Mouse (Mus musculus): ENCODE results near the gene Zfp526. TPM values are rescaled to one million over a fixed set of nuclear protein-coding genes. Genes with fewer than 3 reads are reported as not detected.

Gene Zfp526
- polyA plus RNA-seq, 1 experiment from 2014 or later = 2.7 TPM

DNA sequence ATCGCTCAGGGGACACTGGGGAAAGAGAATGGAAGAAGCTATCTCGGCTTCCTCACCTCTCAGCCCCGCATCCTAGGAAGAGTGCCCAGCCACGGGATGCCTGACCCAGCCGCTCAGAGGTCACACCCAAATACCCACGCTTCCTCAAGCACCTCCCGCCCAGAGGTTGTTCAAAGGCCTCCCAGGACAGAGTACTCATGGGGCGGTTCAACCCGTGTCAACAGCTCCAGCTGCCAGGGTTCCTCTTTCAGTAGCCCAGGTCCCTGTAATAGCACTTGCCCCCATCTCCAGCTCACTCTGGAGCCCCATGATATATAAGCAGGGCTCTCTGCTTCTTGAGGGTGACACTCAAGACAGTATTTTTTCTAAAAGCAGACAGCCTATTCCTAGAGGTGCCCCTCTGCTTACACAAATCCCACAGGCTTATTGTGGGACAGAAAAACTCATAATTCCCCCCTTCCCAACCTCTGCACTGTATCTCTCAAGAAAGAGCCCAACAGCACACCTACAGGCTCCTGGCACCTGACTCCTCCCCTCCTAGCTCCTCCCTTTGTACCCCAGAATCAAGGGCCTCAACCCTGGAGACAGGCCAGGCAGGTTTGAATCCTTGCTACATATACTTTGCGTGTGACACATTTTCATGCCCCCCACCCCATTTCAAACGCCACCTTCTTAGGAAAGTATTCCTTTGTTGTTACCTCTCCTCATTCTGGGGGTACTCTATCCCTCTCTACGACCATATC is 3.4 kb upstream of the Zfp526 start:
- no peaks in the 10 kb centered on the region for H3K27me3 ChIP-seq
- H3K9me3 ChIP-seq = no peaks in the 10 kb centered on the region
- H3K27ac ChIP-seq = 0 out of 2 replicates have a peak overlapping the region, but pooled peaks have one; percentile 84
- no peak for ATAC-seq (ENCODE audit: insufficient number of reproducible peaks, low FRiP score, low TSS enrichment, low read depth)
- H3K4me2 ChIP-seq = peak overlapping the region; percentile 92; the same call in 1 of the 2 replicates
- peak overlapping the region; percentile 59 for H3K4me3 ChIP-seq
- H3K9ac ChIP-seq = no peak overlapping the region
- H3K4me1 ChIP-seq = peaks cover 41% of the 10 kb centered on the region
- WGBS = 64% methylated on average over 12 of the region's 12 CpGs
- H3K36me3 ChIP-seq = peaks cover 7% of the 10 kb centered on the region

DNA sequence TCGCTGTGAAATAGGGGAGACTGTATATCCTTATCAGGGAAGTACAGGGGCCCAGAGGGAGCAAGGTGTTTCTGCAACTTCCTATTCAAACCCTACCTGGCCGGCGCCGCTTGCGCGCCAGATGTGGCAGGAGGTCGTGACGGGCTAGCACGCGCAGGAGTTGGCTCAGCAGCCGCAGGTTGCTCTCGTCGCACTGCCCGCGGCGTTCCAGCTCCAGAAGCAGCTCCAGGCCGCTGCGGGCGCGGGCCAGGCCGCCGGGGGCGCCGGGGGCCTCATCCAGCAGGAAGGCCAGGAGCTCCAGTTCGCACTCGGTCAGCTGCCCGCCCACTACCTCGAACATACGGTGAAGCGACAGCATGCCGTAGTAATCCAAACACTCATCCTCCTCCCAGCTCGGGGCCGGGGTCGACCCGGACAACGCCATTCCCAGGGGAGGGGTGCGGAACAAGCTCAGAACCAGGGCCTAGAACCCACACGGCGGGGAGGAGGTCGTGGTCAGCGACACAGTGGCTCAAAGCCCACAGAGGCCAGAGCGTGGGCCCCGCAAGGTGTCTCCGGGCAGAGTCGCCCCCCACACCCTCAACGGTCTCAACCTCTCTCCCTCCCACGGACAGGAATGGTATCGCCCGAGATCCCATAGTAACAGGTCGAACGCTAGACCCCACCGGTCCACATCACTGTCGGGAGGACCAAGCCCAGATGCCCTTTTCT is 2.4 kb upstream of the Zfp526 start:
- no peak for ATAC-seq (ENCODE audit: insufficient number of reproducible peaks, low FRiP score, low TSS enrichment, low read depth)
- under 1% methylated on average over 52 of the region's 53 CpGs for WGBS
- H3K4me3 ChIP-seq = peak overlapping the region; percentile 59
- peak overlapping the region; percentile 66 for H3K9ac ChIP-seq
- peak overlapping the region; percentile 84 for H3K27ac ChIP-seq
- peaks cover 15% of the 10 kb centered on the region for H3K36me3 ChIP-seq
- H3K4me2 ChIP-seq = peak overlapping the region; percentile 92
- no peaks in the 10 kb centered on the region for H3K27me3 ChIP-seq
- no peaks in the 10 kb centered on the region for H3K9me3 ChIP-seq
- peaks cover 41% of the 10 kb centered on the region for H3K4me1 ChIP-seq

DNA sequence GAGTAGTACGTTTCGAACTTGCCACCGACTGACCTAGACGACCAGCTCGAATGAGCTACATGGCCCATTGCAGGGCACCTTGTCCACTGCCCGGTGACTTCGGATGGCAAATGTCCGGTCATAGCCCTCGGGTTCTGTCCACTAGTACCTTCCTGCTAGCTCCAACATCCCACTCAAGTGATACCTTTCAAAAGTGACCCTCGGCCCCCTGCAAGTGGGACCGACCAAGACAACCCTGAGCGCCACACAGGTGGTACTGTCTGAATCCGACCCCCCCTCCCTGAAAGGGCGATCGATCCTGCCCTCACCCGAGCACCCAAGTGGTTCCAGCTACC is 1.8 kb upstream of the Zfp526 start:
- peak overlapping the region; percentile 59 for H3K4me3 ChIP-seq

DNA sequence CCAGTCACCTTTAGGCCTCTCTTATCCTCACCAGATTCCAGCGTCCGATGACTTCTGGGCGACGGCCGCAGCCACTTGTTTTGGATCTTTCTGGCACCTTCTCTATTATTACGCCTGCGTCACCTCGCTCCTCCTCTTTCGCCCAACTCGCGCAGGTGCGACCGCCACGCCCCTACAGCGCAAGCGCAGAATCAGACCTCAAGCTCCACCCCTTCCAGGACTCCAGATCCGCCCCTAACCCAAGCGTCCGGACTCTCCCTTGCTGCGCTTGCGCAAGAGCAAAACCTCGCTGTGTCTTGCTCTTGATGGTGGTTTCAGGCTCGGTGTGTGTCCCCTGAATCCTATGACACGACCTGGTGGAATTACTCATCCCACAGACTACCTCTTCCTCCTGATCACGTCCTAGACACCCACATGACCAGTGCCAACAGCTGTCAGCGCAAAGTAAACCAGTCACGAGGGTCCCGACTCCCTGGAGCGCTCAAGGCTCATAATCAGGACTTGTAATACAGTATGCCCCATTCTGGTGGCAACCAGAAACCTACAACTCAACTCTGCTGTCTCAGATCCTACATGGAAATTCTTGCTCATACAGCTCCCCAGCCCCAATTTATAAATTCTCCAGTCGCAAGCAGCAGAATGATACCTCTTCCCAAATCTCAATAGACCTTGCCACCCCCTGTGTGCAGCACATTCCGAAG is 1.3 kb upstream of the Zfp526 start:
- peak overlapping the region; percentile 95 for H3K27ac ChIP-seq
- peaks cover 21% of the 10 kb centered on the region for H3K36me3 ChIP-seq
- H3K9me3 ChIP-seq = no peaks in the 10 kb centered on the region
- peak overlapping the region; percentile 59 for H3K4me3 ChIP-seq
- H3K4me2 ChIP-seq = peak overlapping the region; percentile 92
- peaks cover 41% of the 10 kb centered on the region for H3K4me1 ChIP-seq
- ATAC-seq (ENCODE audit: insufficient number of reproducible peaks, low FRiP score, low TSS enrichment, low read depth) = peak; percentile 67
- 2% methylated on average over 31 of the region's 31 CpGs for WGBS
- H3K9ac ChIP-seq = peak overlapping the region; percentile 66
- H3K27me3 ChIP-seq = no peaks in the 10 kb centered on the region

More for the DNA sequence above, 1.8 kb upstream of the Zfp526 start:
- WGBS = under 1% methylated on average over 16 of the region's 16 CpGs
- Histone ChIP-seq H3K4me2 (peak overlapping the region; percentile 92), H3K9me3 (no peaks in the 10 kb centered on the region), H3K27ac (peak overlapping the region; percentile 84), H3K27me3 (no peaks in the 10 kb centered on the region), H3K9ac (peak overlapping the region; percentile 66), H3K36me3 (peaks cover 16% of the 10 kb centered on the region), H3K4me1 (peaks cover 41% of the 10 kb centered on the region)
- peak; percentile 3; the same call in 1 of the 2 replicates for ATAC-seq (ENCODE audit: insufficient number of reproducible peaks, low FRiP score, low TSS enrichment, low read depth)

DNA sequence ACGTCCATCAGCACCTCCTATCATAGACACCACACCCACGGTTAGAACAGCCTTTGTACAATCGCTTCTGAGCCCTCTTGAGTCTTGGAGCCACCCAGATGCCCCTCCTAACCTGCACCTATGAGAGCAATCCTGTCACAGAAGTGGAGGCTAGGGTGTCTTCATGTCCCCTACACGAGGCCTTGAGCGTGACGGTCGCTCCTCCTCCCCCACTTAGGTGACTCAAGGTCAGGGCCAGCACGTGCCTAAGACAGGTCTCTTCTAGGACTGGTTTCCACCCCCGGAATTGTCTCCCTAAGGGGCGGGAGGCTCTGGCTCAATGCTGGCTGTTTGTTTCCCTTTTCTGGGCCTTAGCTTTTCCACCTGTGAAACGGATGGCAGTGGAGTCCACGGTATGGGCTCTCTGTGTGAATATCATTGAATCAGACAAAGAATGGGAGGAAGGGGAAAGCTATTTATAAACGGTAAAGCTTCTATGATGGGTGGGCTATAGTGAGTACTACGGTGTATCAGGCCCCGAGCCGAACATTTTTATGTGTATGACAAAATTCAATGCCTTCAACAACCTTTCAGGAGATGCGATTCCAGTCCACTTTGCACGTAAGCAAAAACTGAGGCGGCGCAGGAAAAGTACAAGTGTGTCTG is 646 bp upstream of the Zfp526 start, which contains the start of gene Dedd2:
Dedd2 (minus strand) TSS at position 159 of the 645 bp plus-strand sequence.
- Histone ChIP-seq H3K9me3 (no peaks in the 10 kb centered on the region), H3K36me3 (peaks cover 28% of the 10 kb centered on the region), H3K4me1 (peaks cover 41% of the 10 kb centered on the region), H3K27me3 (no peaks in the 10 kb centered on the region), H3K4me3 (peak within 1 kb of the TSS; percentile 59), H3K9ac (peak within 1 kb of the TSS; percentile 75), H3K4me2 (peak within 1 kb of the TSS; percentile 92), H3K27ac (peak within 1 kb of the TSS; percentile 95)
- no peak for ATAC-seq (ENCODE audit: insufficient number of reproducible peaks, low FRiP score, low TSS enrichment, low read depth)
- WGBS = 6% methylated on average over 20 of the region's 20 CpGs

DNA sequence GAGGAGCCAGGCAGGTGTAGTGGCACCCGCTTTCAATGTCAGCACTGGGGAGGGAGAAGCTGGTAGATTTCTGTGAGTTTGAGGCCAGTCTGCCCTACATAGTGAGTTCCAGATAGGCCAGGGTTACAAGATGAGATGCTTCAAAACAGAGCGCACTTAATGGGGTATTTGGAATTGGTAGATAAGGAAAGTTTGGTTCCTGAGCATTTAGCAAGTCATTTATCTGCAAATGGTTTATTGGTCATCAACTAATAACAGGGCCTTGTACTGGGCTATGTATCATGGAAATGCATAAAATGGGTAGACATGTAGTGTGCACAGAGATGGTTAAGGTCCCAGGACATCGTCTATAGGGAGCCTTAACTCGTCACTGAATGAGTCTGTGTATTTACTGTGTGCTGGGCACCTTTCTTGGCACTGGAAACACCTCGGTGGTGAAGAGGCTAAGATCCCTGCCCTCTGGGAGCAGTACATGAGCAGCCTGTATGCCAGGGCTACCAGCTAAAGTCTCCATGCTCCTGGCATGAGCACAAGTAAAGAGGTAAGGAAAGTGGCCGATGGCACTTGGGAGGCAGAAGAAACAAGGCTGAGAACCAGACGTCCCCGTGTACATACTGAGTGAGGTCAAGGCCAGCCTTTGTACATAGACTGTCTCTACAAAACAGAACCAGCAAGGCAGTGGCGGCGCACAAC is 1.2 kb downstream of the Zfp526 start:
- no peaks in the 10 kb centered on the region for H3K27me3 ChIP-seq
- peak overlapping the region; percentile 95; the same call in 1 of the 2 replicates for H3K27ac ChIP-seq
- H3K9me3 ChIP-seq = no peaks in the 10 kb centered on the region
- WGBS = 88% methylated on average over 10 of the region's 10 CpGs
- no peak for ATAC-seq (ENCODE audit: insufficient number of reproducible peaks, low FRiP score, low TSS enrichment, low read depth)
- H3K4me3 ChIP-seq = peak overlapping the region; percentile 59
- H3K9ac ChIP-seq = peak overlapping the region; percentile 75
- H3K4me1 ChIP-seq = peaks cover 40% of the 10 kb centered on the region
- peaks cover 44% of the 10 kb centered on the region for H3K36me3 ChIP-seq
- H3K4me2 ChIP-seq = peak overlapping the region; percentile 92

DNA sequence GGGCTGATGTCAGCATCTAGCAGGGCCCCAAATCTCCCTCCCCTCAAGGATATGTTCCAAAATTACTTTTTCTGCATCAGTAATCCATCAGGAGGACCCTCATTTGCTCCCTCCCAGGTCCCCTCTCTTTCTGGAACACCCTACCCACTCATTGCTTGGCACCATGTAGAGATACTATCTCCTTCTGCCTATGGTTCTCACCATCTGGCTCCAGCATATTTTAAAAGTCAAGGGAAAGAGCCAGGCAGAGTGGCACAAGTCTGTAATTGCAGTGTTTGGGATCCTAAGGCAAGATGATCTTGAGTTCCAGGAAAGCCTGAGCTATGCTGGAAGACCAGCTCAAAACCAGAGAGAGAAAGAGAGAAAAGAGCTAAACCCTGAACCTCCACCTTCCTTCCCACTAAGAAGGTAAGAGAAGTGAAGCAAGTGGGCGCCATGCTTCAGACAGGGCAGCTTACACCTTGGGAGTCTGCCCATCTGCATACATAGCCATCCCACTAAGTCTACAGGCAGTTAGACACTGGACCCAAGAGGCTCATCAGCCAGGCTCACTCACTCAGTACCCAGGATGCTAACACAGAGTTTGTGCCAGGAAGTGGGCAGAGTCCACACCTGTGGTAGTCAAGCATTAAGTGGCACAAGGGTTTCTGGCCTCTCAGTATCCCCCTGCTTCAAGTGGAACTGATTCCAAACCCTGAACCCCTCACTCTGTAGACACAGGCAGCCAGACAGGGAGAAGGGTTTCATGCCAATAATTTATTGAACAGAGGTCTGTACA is 6.5 kb downstream of the Zfp526 start:
- Histone ChIP-seq H3K27me3 (no peaks in the 10 kb centered on the region), H3K36me3 (peaks cover 95% of the 10 kb centered on the region), H3K4me3 (no peak overlapping the region), H3K9ac (no peak overlapping the region), H3K27ac (no peak overlapping the region), H3K9me3 (no peaks in the 10 kb centered on the region), H3K4me2 (no peak overlapping the region), H3K4me1 (peaks cover 3% of the 10 kb centered on the region)
- no peak for ATAC-seq (ENCODE audit: insufficient number of reproducible peaks, low FRiP score, low TSS enrichment, low read depth)
- 100% methylated on average over 1 of the region's 1 CpGs for WGBS

DNA sequence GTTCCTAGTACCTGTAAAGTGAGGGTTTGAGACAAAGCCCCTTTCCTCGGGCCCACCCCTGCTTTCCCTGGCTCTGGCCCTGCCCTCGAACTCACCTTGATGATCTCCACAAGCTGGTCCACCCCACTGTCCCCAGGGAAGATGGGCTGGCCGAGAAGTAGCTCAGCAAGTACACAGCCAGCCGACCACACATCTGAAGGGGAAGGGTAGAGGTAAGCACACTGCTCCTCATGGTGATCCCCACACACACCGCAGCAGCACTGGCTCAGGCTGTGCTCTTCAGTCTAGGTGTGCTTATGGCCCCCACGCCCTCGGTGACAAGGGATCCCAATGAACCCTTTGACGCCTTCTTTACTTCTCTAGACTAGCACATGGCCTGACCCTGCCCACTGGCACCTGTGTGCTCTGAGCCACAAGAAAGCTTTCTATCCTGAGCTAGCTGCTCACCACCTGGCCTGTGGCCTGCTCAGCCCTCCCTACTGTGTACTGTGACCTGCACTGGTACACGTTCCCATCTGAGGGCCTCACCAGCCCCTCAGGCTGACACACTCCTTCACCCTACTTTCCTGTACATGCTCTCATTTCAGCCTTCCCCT is 9.6 kb downstream of the Zfp526 start:
- Histone ChIP-seq H3K36me3 (peaks cover 98% of the 10 kb centered on the region), H3K9ac (no peak overlapping the region), H3K27me3 (no peaks in the 10 kb centered on the region), H3K4me3 (no peak overlapping the region), H3K4me1 (peaks cover 15% of the 10 kb centered on the region), H3K9me3 (no peaks in the 10 kb centered on the region), H3K4me2 (no peak overlapping the region), H3K27ac (no peak overlapping the region)
- 82% methylated on average over 9 of the region's 9 CpGs for WGBS
- no peak for ATAC-seq (ENCODE audit: insufficient number of reproducible peaks, low FRiP score, low TSS enrichment, low read depth)

DNA sequence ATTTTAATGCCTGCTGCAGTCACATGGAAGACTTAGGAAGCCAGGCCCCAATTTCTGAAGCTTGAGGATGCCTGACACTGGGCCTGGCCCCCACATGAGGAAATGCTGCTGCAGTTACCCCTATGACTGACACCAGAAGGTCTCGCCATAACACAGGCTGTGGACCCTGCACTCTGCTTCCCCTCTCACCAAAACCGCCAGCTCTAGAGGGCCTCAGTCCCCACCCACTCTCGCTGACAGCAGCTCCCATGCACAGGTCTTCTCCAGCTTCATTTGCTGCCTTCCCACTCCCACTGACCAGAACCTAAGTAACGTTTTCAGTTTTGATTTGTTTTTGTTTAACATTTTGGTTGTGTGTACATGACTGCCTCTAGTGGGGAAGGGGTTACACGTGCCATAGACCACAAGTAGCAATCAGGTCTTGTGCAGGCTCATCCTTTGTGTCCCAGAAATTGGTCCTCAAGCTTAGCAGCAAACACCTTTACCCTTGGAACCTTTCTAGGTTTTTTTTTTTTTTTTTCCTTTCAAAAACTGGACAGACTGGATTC is 10.9 kb downstream of the Zfp526 start:
- H3K4me3 ChIP-seq = no peak overlapping the region
- H3K9me3 ChIP-seq = no peaks in the 10 kb centered on the region
- no peak overlapping the region for H3K9ac ChIP-seq
- ATAC-seq (ENCODE audit: insufficient number of reproducible peaks, low FRiP score, low TSS enrichment, low read depth) = no peak
- peaks cover 28% of the 10 kb centered on the region for H3K4me1 ChIP-seq
- 56% methylated on average over 5 of the region's 5 CpGs for WGBS
- no peak overlapping the region for H3K27ac ChIP-seq
- H3K4me2 ChIP-seq = no peak overlapping the region
- H3K27me3 ChIP-seq = no peaks in the 10 kb centered on the region
- H3K36me3 ChIP-seq = peaks cover 84% of the 10 kb centered on the region

DNA sequence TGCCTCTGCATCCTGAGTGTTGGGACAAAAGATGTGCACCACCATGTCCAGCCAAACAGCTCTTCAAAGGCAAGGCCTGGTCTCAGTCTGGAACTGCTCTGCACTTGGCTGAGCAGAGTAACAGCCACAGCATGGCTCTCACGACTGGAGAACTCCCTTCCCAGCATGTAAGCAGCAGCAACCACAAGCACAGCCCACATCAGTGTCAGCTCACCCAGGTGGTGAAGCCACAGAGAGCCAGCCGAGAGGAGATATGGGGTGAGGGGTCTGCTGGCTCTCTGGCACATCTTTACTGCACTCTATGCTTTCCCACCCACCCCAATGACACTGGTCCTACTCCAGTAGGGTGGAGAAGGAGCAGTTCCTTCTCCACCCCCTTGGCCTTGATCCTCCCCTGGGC is 11.8 kb downstream of the Zfp526 start:
- ATAC-seq (ENCODE audit: insufficient number of reproducible peaks, low FRiP score, low TSS enrichment, low read depth) = no peak
- Histone ChIP-seq H3K4me2 (no peak overlapping the region), H3K27ac (no peak overlapping the region; the same call in 1 of the 2 replicates), H3K9ac (no peak overlapping the region), H3K27me3 (no peaks in the 10 kb centered on the region), H3K4me1 (peaks cover 28% of the 10 kb centered on the region), H3K9me3 (no peaks in the 10 kb centered on the region), H3K36me3 (peaks cover 75% of the 10 kb centered on the region), H3K4me3 (no peak overlapping the region)
- WGBS = 85% methylated on average over 2 of the region's 2 CpGs
